Mouse (Mus musculus): ENCODE data around the gene Sos1.
"Not testable (repeated sequence)": the region's sequence is repeated elsewhere in the genome, so short reads cannot be mapped to it uniquely, and the experiment has no call there.

The Sos1 gene

DNA sequence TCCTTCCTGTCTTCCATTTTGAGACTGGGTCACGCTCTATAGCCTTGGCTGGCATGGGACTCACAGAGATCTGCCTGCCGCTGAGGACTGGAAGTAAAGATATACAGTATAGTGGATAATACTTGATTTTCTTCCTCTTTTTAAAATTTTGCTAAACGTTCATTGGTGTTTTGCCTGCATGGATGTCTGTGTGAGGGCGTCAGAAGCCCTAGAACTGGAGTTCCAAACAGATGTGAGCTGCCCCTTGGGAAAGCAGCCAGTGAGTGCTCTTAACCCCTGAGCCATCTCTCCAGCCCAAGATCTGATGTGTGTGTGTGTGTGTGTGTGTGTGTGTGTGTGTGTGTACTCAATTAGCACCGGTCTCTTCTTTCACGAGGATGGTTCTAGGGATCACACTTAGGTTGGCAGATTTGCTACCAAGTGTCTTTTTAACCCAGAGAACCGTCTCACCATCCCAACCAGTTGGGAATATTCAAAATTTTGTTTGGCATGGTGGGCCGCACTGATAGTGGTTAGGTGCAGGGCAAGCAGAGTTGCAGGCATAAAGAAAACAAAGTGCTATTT lies 16.4 kb upstream of the Sos1 start:
- intact Hi-C loops (cut with DNase I), result no loop called here

- intact Hi-C loops (cut with DNase I), result no loop called here
Observed at GRCm38 (mm10) chr17:80496185-80496584, 15.9 kb upstream of the Sos1 start.

- intact Hi-C loops (cut with DNase I), result no loop called here
Observed at GRCm38 (mm10) chr17:80493891-80494290, 13.6 kb upstream of the Sos1 start.

- intact Hi-C loops (cut with DNase I), result no loop called here
Observed at GRCm38 (mm10) chr17:80492811-80493210, 12.6 kb upstream of the Sos1 start.

DNA sequence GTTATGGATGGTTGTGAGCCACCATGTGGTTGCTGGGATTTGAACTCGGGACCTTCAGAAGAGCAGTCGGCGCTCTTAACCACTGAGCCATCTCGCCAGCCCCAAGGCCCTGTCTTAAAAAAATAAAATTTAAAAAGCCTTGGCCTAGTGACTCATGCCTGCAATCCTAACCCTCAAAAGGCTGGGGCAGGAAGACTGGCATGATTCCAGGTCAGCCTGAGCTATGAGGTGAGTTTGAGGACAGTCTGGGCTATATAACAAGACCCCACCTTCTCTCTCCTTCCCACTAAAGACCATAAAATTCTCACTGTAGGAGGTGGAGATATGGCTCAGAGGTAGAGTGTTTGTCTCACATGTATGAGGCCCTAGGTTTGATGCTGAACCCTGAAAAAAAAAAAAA lies 12.0 kb upstream of the Sos1 start:
- intact Hi-C loops (cut with DNase I), result no loop called here

- intact Hi-C loops (cut with DNase I), result no loop called here
Observed at GRCm38 (mm10) chr17:80490166-80490565, 9.9 kb upstream of the Sos1 start.

GRCm38 (mm10) chr17:80488918-80489317 lies 8.7 kb upstream of the Sos1 start:
- intact Hi-C loops (cut with DNase I), result no loop called here

GRCm38 (mm10) chr17:80485160-80485559 lies 4.9 kb upstream of the Sos1 start:
- intact Hi-C loops (cut with DNase I), result no loop called here

DNA sequence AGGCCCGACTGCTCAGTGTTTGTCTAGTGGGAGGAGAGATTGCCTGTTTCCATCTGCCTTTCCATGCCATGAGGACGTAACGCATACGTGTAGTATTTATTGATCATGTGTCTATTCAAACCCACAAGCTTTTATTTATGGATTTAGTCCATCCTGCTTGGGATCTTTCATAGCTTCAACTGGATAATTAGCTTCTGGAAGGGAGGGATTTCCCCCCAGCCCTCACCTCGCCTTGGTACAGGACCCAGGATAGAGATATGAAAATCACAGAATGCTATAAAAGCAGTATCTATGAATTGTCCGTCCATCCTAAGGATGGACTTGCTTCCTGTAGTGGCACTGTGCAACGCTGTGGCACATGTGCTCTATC lies 587 bp upstream of the Sos1 start:
- intact Hi-C loops (cut with DNase I), result loop anchor here (5.0 kb wide), 1 partner anchor 71 kb away; no protein-coding TSS in a partner anchor

DNA sequence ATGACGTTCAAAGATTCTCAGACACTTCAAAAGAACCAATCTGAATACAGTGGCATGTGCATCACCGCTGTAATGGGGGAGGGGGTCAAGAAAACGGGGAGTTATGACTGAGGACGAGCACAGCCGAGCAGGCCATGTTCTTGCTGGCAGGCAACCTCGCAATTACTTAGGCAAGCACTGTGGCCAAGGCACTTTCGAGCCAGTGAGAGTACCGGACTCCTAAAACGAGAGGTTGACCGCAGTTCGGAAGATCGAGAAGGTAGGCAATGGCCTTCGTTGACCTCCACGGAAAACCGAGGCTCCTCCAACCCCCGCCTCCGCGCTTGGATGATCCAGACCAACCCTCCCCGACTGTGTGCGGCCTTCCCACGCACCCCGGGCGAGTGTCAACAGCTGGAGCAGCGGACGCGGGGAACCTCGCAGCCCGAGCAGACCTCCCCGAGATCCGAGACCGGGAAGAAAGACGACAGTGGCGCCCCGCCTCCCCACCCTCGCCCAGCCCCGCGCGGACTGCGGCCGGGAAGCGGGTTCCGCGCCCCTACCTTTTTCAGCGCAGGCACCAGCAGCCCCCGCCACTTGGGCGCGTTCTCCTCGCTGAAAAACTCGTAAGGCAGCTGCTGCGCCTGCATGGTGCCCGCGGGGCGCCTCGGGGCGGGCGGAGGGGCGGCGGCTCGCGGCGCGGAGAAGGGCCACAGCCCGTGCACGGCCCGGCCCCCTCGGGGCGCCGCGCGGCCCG lies 790 bp downstream of the Sos1 start:
- intact Hi-C loops (cut with DNase I), result loop anchor here (5.0 kb wide), 1 partner anchor 73 kb away; no protein-coding TSS in a partner anchor

GRCm38 (mm10) chr17:80477679-80478078 lies 2.6 kb downstream of the Sos1 start:
- intact Hi-C loops (cut with DNase I), result no loop called here

- intact Hi-C loops (cut with DNase I), result no loop called here
Observed at GRCm38 (mm10) chr17:80476496-80476895, 3.8 kb downstream of the Sos1 start.

DNA sequence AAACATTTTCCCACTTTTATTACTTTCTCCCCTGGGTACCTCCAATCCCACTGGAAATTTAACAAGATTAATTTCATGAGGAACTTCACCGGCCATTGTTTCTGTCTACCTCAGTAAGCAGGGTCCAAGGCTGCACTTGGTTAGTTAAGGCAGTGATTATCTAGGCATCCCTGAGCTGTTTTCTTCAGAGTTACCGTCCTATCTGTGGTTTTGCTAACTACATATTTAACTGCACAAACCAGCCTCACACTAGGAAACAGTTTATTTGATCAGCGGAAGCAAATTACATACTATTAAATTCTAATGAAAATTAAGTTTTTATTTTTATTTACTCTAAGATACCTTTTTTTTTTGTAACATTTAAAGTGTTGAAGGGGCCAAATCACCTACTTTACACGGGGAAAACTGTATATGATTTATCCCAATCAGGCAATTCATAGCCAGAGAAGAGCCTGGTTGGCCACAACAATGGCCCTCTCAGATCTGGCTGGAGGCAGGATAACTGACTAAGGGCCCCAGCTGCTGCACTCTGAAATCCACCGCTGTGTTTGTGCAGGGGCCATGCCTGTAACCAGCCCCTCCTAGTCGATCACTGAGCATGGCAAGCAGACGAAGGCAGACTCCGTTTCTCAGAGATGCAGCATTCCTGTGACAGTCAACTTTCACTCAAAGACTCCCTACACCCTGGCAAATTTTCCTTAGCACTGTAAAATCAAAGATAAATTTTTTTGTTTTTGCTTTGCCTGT lies 9.0 kb downstream of the Sos1 start:
- intact Hi-C loops (cut with DNase I), result no loop called here

DNA sequence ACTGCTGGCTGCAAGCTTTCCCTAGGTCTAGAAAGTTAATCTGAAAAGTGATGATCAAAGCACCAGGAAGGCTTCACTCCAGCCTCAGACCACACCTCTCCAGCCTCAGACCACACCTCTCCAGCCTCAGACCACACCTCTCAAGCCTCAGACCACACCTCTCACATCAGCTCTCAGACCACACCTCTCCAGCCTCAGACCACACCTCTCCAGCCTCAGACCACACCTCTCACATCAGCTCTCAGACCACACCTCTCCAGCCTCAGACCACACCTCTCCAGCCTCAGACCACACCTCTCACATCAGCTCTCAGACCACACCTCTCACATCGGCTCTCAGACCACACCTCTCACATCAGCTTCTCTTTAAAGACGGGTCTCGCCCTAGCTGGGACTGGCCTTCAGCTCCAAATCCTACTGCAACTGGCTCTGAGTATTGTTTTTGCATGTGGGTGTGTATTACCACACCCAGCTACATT lies 11.8 kb downstream of the Sos1 start:
- intact Hi-C loops (cut with DNase I), result not testable (repeated sequence)

DNA sequence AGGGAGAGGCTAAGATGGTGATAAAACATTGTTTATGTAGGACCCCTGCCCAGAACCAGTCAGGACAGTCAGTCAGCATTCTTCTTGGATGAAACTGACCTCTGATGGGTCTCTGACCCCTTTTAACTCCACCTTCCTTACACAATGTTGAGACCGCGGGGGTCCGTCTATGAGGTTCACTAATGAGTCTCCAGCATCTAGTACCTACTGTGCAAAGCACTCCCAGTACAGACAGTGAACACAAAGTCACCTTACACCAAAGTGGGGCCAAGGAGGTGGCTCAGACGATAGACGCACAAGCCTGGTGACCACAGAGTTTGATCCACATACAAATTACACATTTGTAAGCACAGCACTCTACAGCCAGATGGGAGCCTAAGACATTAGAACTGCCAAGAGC lies 20.0 kb downstream of the Sos1 start:
- intact Hi-C loops (cut with DNase I), result no loop called here

DNA sequence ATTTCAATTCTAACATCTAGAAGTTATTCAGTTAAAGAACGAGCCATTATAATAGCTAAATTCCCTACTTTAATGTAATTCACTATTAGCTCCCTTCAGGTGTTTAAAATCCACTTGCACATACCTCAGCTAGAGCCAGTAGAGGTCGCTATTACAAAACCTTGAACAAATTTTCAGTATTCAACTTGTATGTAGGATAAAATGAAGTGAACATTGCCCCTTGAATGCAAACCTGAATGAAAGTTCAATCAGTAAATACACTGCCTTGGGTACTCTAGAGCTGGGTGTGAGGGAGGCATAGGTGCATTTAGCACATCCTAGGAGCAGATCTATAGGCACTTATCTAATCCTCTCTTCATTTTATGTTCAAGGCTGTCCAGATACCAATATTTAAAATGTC lies 24.6 kb downstream of the Sos1 start:
- intact Hi-C loops (cut with DNase I), result no loop called here

- intact Hi-C loops (cut with DNase I), result no loop called here
Observed at GRCm38 (mm10) chr17:80450426-80451030, 29.7 kb downstream of the Sos1 start.

DNA sequence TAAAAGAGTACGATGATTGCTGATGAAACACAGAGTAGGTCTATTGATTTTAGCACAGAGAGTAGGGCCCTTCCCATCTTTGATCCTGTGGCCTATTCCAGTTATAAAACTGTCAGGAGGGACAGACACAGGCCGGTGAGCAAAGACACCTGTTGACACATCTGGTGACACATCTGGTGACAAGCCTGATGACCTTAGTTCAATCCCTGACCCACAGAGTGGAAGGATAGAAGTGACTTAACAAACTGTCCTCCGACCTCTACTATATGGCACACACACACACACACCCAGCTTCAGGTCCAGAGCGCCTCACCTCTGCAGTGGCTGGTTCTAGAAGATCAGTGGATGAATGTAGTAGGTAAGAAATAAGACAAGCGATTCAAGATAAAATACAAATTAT lies 33.8 kb downstream of the Sos1 start:
- intact Hi-C loops (cut with DNase I), result no loop called here

DNA sequence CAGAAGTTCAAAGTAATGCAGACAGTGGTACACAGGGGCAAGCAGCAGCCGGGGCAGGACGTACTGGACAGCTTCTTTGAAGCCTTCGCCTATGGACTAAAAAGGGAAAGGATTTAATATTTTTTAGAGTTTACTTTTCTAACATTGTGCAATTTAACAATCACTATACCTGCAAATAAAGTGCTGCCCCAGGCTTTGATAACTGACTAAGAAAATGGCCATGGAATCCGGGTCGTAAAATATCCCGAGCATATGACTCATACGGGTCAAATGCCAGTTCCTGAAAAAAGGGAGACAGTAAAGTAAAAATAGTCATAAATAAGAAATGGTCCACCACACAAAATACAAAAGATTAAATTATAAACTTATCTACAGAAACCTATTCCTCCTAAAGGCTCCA lies 34.8 kb downstream of the Sos1 start:
- intact Hi-C loops (cut with DNase I), result no loop called here

DNA sequence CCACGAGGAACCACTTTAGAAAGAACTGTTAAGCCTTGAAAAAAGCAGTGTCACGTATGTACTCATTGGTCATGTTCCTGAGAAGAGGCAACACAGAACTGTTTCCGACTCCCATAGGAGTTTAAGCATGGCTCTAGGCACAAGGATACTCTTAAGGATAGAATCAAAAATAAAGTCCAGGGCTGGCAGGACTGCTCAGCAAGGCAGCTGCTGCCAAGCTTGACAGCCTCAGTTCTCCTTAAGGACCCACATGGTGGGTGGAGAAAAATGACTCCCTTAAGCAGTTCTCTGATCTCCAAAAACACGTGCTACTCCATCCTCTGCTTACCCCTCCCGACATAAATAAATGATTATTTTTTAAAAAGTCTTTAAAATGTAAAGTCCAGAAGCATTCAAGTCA lies 44.6 kb downstream of the Sos1 start:
- intact Hi-C loops (cut with DNase I), result no loop called here

GRCm38 (mm10) chr17:80434430-80434829 lies 45.8 kb downstream of the Sos1 start:
- intact Hi-C loops (cut with DNase I), result no loop called here

DNA sequence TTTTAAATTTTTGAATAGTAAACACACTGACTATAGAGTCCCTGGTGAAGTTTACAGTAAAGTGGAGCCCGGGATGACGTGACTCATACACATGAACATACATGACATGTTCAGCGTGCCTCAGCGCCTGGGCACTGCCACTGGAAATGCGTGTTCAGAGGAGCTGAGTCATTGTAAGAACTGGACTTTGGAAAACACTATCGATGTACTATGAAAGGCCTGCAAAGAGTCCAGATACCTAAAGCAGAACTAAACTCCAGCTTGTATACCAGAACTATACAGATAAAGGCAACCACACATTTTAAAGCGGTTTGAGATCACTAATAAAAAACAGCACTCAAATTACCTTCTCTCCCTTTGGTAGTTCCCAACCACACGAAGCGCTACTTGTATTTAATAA lies 48.3 kb downstream of the Sos1 start:
- intact Hi-C loops (cut with DNase I), result no loop called here
